Mouse (Mus musculus) heart, embryonic 15.5 days (tissue): ENCODE data around the gene Rex1bd. TPM values are rescaled to one million over a fixed set of nuclear protein-coding genes. Genes with fewer than 3 reads are reported as not detected.

ENCODE experiments used
- ATAC-seq: fragments of 200-750 bp; cut with Nextera tagmentation; replicated peaks from 2 replicates; pipeline ENCODE4 v1.8.0; 2017; ENCODE audit warnings: low read depth, moderate TSS enrichment; ENCODE audit not compliant: insufficient number of reproducible peaks, insufficient read depth, low FRiP score
- H3K27ac ChIP-seq: fragments of 300-500 bp; sonication (generic); 2 replicates; pipeline ENCODE4 v1.5.1; 2015; ENCODE audit warnings: mild to moderate bottlenecking, inconsistent platforms
- H3K27me3 ChIP-seq: fragments of 300-500 bp; sonication (generic); 2 replicates; pipeline ENCODE4 v1.6.1; 2015; ENCODE audit warnings: inconsistent platforms
- H3K36me3 ChIP-seq: fragments of 300-500 bp; sonication (generic); 2 replicates; pipeline ENCODE4 v1.6.1; 2015; ENCODE audit warnings: mild to moderate bottlenecking, inconsistent platforms
- H3K4me1 ChIP-seq: fragments of 300-500 bp; sonication (generic); replicated peaks from 2 replicates; pipeline ENCODE4 v1.6.1; 2015; ENCODE audit warnings: inconsistent platforms
- H3K4me2 ChIP-seq: fragments of 300-500 bp; sonication (generic); 2 replicates; pipeline ENCODE4 v1.6.1; 2015; ENCODE audit warnings: inconsistent platforms, mild to moderate bottlenecking, moderate library complexity
- H3K4me3 ChIP-seq: fragments of 300-500 bp; sonication (generic); 2 replicates; pipeline ENCODE4 v1.5.1; 2015; ENCODE audit warnings: mild to moderate bottlenecking, inconsistent platforms
- H3K9ac ChIP-seq: fragments of 300-500 bp; sonication (generic); 2 replicates; pipeline ENCODE4 v1.6.1; 2015; ENCODE audit warnings: mild to moderate bottlenecking, inconsistent platforms
- H3K9me3 ChIP-seq: fragments of 300-500 bp; sonication (generic); replicated peaks from 2 replicates; pipeline ENCODE4 v1.6.1; 2016; ENCODE audit warnings: inconsistent platforms
- WGBS: fragments of 180-500 bp; shearing (Covaris S2); methylation state at CpG from one replicate; pipeline ENCODE4 v1.1.7; 2015; ENCODE audit warnings: mixed read lengths; 5-methylcytosine and 5-hydroxymethylcytosine counted together
- polyA plus RNA-seq: library from polyadenylated mRNA; unstranded; fragments of >200 nt; fragmentation: Nextera tagmentation; extraction: Ambion mirVana; gene quantifications from 2 replicates; pipeline ENCODE4 v1.2.1, GENCODE M21; 2015

Rex1bd gene
- polyA plus RNA-seq, result 116 and 117 TPM in 2 replicates

- H3K4me3 ChIP-seq, result peak within 1 kb of the TSS; percentile 74
- peak within 1 kb of the TSS; percentile 88 for H3K9ac ChIP-seq
- H3K4me1 ChIP-seq, result peaks cover 58% of the 10 kb centered on the region
- H3K9me3 ChIP-seq, result no peaks in the 10 kb centered on the region
- peak within 1 kb of the TSS; percentile 88 for H3K4me2 ChIP-seq
- WGBS, result 2% methylated on average over 40 of the region's 40 CpGs
- peak; percentile 87 for ATAC-seq
- peaks cover 20% of the 10 kb centered on the region for H3K27me3 ChIP-seq
- peak within 1 kb of the TSS; percentile 92 for H3K27ac ChIP-seq
- H3K36me3 ChIP-seq, result peaks cover 9% of the 10 kb centered on the region
These were observed at the start of gene Rex1bd for GRCm38 (mm10) chr8:70506328-70507026. Gene Rex1bd, minus strand, starts transcription at chr8:70506752.

DNA sequence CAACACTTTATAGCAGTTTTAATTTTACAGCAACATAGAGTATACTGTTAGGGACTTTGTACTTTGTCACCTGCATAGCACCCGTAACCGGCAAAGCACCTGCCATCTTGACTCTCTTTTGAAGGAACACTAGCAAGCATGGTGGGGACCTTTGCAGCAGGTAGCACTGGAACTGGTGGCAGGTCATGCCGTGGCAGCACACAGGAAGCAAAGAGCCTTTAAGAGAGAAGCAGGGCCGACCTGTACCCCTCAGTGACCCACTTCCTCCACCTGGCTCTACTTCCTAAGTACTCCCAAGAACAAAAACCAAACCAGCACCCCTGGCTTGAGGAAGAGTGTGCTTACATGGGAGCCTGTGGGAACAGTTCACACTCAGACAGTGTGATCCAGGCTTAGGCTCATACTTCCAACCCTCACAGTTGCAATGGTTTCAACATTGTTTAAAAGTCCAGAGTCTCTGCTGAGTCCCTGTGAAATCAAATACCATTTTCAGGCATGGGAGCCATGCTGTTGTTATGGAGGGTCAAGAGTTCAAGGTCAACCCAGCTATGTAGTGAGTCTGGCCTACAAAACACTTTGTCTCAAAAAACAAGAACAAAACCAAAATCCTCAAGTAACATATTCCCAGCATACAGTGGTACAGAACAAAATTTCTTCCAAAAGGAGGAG lies 48.7 kb upstream of the Rex1bd start:
- 86% methylated on average over 4 of the region's 4 CpGs for WGBS
- peaks cover 66% of the 10 kb centered on the region for H3K4me1 ChIP-seq

DNA sequence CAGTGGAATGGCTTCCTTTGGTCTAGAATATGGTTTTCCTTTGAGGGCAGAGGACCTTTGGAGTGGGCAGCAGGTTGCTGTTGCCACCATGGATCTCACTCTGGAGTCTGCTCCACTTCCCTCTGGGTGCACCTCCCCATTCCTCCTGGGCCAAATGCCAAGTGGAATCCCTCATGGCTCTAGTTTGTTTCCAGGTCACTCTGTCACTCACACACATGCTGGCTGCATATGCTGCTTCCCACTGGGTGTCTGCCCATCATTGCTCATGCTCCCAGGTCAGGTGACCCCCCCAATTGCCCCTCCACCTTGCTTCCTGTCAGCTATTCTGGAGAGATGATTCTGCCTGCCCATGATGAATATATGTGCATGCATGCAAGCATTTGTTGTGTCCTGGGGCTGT lies 47.2 kb upstream of the Rex1bd start:
- no peak overlapping the region for H3K4me2 ChIP-seq
- no peak overlapping the region for H3K9ac ChIP-seq
- H3K9me3 ChIP-seq, result no peaks in the 10 kb centered on the region
- ATAC-seq, result peak; percentile 25; the same call in 1 of the 2 replicates
- H3K27ac ChIP-seq, result peak overlapping the region; percentile 73
- no peaks in the 10 kb centered on the region for H3K27me3 ChIP-seq
- peaks cover 59% of the 10 kb centered on the region for H3K4me1 ChIP-seq
- no peaks in the 10 kb centered on the region for H3K36me3 ChIP-seq
- no peak overlapping the region for H3K4me3 ChIP-seq

More for the DNA sequence above, 48.7 kb upstream of the Rex1bd start:
- H3K36me3 ChIP-seq, result no peaks in the 10 kb centered on the region
- H3K9ac ChIP-seq, result no peak overlapping the region
- H3K4me3 ChIP-seq, result no peak overlapping the region
- no peaks in the 10 kb centered on the region for H3K9me3 ChIP-seq
- no peak for ATAC-seq
- H3K27ac ChIP-seq, result no peak overlapping the region
- H3K4me2 ChIP-seq, result no peak overlapping the region
- H3K27me3 ChIP-seq, result no peaks in the 10 kb centered on the region

DNA sequence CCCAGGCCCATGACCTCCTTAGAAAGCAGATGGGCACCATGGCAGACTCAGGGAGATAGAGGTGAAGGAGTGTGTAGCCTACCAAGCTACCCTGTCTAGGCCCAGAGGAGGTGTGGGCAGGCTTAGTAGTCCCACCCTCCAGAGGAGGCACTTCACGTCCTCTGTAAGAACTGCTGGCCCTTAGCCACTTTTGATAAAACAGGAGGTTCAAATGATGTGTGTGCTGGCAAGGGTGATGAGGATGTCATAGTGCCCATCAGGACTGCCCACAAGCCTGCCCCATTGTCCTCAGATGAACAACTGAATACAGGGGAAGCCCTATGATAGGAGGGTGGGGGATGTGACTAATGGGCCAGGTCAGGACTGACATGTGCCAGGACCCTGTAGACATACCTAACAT lies 46.3 kb upstream of the Rex1bd start:
- WGBS, result 19% methylated on average over 1 of the region's 1 CpGs
- Histone ChIP-seq H3K9me3 (no peaks in the 10 kb centered on the region), H3K36me3 (no peaks in the 10 kb centered on the region), H3K4me3 (no peak overlapping the region), H3K4me2 (no peak overlapping the region), H3K27ac (peak overlapping the region; percentile 73), H3K27me3 (no peaks in the 10 kb centered on the region), H3K4me1 (peaks cover 53% of the 10 kb centered on the region), H3K9ac (no peak overlapping the region)
- ATAC-seq, result peak; percentile 39; the same call in 1 of the 2 replicates

GRCm38 (mm10) chr8:70551558-70552161 lies 45.1 kb upstream of the Rex1bd start:
- Histone ChIP-seq H3K4me3 (no peak overlapping the region), H3K4me1 (peaks cover 53% of the 10 kb centered on the region), H3K27me3 (no peaks in the 10 kb centered on the region), H3K9me3 (no peaks in the 10 kb centered on the region), H3K36me3 (no peaks in the 10 kb centered on the region), H3K9ac (no peak overlapping the region), H3K4me2 (peak overlapping the region; percentile 35), H3K27ac (peak overlapping the region; percentile 73)
- no peak for ATAC-seq
- 33% methylated on average over 3 of the region's 3 CpGs for WGBS

DNA sequence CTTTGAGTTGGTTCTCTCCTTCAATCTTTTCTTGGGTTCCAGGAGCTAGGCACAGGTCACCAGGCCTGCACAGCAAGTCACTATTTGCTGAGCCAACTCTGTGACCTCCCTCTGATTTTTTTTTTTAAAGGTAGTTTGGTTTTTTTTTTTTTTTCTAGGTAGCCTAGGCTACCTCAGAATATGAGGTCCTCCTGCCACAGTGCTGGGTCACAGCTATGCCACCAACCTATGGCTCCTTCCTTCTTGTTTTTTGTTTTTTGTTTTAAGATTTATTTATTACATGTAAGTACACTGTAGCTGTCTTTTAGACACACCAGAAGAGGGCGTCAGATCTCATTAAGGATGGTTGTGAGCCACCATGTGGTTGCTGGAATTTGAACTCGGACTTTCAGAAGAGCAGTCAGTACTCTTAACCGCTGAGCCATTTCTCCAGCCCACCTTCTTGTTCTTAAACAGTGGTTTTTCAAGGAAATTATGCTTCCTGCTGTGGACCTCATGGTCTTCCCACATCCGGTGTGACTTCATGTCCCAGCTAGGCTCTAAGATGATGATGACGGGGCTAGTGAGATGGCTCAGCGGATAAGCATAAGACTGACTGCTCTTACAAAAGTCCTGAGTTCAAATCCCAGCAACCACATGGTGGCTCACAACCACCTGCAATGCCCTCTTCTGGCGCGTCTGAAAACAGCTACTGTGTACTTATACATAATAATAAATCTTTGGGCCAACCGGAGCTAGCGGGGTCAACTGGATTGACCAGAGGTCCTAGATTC lies 43.0 kb upstream of the Rex1bd start:
- Histone ChIP-seq H3K9me3 (no peaks in the 10 kb centered on the region), H3K9ac (no peak overlapping the region), H3K4me2 (no peak overlapping the region), H3K27me3 (no peaks in the 10 kb centered on the region), H3K4me3 (no peak overlapping the region), H3K27ac (no peak overlapping the region), H3K4me1 (peaks cover 49% of the 10 kb centered on the region), H3K36me3 (no peaks in the 10 kb centered on the region)
- ATAC-seq, result no peak
- WGBS, result 86% methylated on average over 10 of the region's 10 CpGs

DNA sequence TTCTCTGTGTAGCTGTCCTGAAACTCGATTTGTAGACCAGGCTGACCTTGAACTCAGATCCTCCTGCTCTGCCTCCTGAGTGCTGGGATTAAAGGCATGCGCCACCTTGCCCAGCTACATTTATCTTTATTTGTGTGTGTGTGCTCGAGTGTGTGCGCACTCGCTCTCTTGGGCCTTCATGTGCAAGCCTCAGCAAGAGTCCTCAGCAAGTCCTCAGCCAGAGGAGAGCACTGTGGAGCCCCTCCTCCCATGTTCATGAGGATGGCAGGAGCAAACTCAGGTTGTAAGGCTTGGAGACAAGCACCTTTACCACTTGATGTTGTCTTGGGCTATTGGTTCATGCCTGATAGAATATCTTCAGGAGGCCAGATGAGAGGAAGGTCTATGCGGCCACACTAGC lies 41.2 kb upstream of the Rex1bd start:
- 86% methylated on average over 6 of the region's 6 CpGs for WGBS

DNA sequence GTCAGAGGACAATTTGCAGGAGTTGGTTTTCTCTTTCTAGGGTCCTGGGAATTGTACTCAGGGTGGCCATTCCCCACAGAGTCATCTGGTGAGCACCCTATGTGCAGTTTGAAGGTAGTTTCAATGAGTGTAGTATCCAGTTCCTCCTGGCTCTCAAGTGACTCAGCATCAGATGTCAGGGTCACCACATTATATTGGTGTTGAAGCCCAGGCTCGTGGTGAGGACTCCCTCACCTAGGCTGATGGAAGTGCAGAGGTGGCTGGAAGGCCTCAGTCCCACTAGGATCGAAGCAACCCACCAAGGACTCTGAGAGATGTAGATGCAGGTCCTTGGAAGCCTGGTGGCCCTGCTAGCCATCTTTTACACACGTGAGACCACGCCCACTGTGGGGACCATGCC lies 39.9 kb upstream of the Rex1bd start:
- Histone ChIP-seq H3K4me1 (peaks cover 36% of the 10 kb centered on the region), H3K27ac (no peak overlapping the region), H3K4me2 (no peak overlapping the region), H3K9me3 (no peaks in the 10 kb centered on the region), H3K4me3 (no peak overlapping the region), H3K9ac (no peak overlapping the region), H3K36me3 (no peaks in the 10 kb centered on the region), H3K27me3 (no peaks in the 10 kb centered on the region)
- ATAC-seq, result no peak
- 72% methylated on average over 4 of the region's 4 CpGs for WGBS

More for the DNA sequence above, 41.2 kb upstream of the Rex1bd start:
- Histone ChIP-seq H3K27me3 (no peaks in the 10 kb centered on the region), H3K4me2 (no peak overlapping the region), H3K4me3 (no peak overlapping the region), H3K36me3 (no peaks in the 10 kb centered on the region), H3K27ac (0 out of 2 replicates have a peak overlapping the region, but pooled peaks have one; percentile 0), H3K9ac (no peak overlapping the region), H3K9me3 (no peaks in the 10 kb centered on the region), H3K4me1 (peaks cover 39% of the 10 kb centered on the region)
- no peak for ATAC-seq

DNA sequence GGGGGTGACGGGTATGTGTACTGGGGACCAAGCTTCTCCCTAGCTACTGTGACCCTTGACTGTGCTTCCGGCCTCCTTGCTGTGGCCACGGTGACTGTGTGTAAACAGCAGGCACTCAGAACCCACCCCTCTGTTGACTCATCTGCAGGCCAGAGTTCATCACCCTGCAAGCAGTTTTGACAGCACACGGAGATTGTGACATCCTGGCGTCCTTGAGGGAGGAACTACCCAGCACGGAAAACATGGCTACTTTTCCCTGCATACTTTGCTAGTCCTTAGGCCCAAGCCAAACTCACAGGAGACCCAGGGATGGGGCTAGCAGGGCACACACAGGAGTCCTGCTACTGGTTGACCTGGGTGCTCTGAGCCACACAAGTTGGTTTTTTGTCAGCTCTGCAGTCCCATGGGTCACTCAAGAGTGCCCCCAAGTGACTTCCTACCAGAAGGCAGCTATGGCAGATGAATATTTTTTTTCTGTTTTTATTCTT lies 37.7 kb upstream of the Rex1bd start:
- H3K36me3 ChIP-seq, result no peaks in the 10 kb centered on the region
- no peaks in the 10 kb centered on the region for H3K27me3 ChIP-seq
- H3K9ac ChIP-seq, result no peak overlapping the region
- no peak for ATAC-seq
- no peak overlapping the region for H3K4me2 ChIP-seq
- no peaks in the 10 kb centered on the region for H3K9me3 ChIP-seq
- H3K4me3 ChIP-seq, result no peak overlapping the region
- H3K27ac ChIP-seq, result no peak overlapping the region
- H3K4me1 ChIP-seq, result peaks cover 44% of the 10 kb centered on the region
- WGBS, result 56% methylated on average over 6 of the region's 6 CpGs

GRCm38 (mm10) chr8:70541081-70541480 lies 34.5 kb upstream of the Rex1bd start:
- Histone ChIP-seq H3K4me2 (peak overlapping the region; percentile 93), H3K9ac (peak overlapping the region; percentile 91; the same call in 1 of the 2 replicates), H3K4me1 (peaks cover 40% of the 10 kb centered on the region), H3K36me3 (peaks cover 10% of the 10 kb centered on the region), H3K27ac (peak overlapping the region; percentile 43; the same call in 1 of the 2 replicates), H3K27me3 (no peaks in the 10 kb centered on the region), H3K9me3 (no peaks in the 10 kb centered on the region), H3K4me3 (peak overlapping the region; percentile 89)
- 50% methylated on average over 5 of the region's 5 CpGs for WGBS
- no peak for ATAC-seq
